Mouse (Mus musculus): ENCODE data around the gene Fam20c. TPM values are rescaled to one million over a fixed set of nuclear protein-coding genes. Genes with fewer than 3 reads are reported as not detected.

Gene Fam20c
- polyA plus RNA-seq, 1 experiment from 2014 or later = 5.5 TPM

- Histone ChIP-seq H3K9me3 (ENCODE audit: control insufficient read depth, low read length) (no peaks in the 10 kb centered on the region), H3K4me1 (replicated peaks; ENCODE audit: control insufficient read depth, insufficient read depth) (peaks cover 4% of the 10 kb centered on the region; the same call in 1 of the 2 replicates), H3K36me3 (ENCODE audit: control insufficient read depth, insufficient read depth, low read length) (no peaks in the 10 kb centered on the region), H3K4me3 (ENCODE audit: low read depth, low read length) (no peak overlapping the region), H3K4me2 (replicated peaks; ENCODE audit: low read depth) (no peak overlapping the region), H3K27me3 (ENCODE audit: control insufficient read depth, insufficient read depth, low read length) (no peaks in the 10 kb centered on the region), H3K9ac (ENCODE audit: low read length) (no peak overlapping the region), H3K27ac (replicated peaks) (no peak overlapping the region)
- TF ChIP-seq EP300 (optimal IDR thresholded peaks at IDR 0.05) (no peak), CTCF (IDR thresholded peaks at IDR 0.05; ENCODE audit: low read depth) (no peak)
- DNase-seq (ENCODE audit: low spot score) (peak; percentile 46), ATAC-seq (ENCODE audit: low FRiP score, low TSS enrichment) (0 out of 2 replicates have a peak, but pooled peaks have one; percentile 57)
- 19% methylated on average over 6 of the region's 6 CpGs for WGBS
These were observed 79.1 kb downstream of the Fam20c start for GRCm38 (mm10) chr5:138833406-138833805.

DNA sequence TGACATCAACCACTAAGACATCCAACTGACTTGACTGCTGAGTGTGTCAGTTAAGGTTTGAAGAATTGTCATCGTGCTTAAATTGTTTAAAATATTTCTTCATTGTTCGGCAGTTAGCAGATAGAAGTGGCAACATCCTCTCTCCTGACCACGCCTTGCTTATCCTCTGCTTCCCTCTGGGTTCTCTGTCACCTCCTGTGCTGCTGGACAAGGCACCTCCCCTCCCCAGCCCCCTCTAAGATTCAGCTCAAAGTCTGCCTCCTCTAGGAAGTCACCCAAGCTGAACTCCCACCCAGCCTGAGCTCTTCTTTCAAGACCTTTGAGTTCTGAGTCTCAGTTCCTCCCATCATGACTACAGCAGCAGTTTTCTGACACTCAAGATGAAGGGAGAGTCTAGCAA lies 80.6 kb downstream of the Fam20c start:
- TF ChIP-seq EP300 (optimal IDR thresholded peaks at IDR 0.05) = no peak
- TF ChIP-seq CTCF (IDR thresholded peaks at IDR 0.05; ENCODE audit: low read depth) = no peak
- no peak overlapping the region for H3K4me2 ChIP-seq (replicated peaks; ENCODE audit: low read depth)
- peaks cover 4% of the 10 kb centered on the region; the same call in 1 of the 2 replicates for H3K4me1 ChIP-seq (replicated peaks; ENCODE audit: control insufficient read depth, insufficient read depth)
- no peaks in the 10 kb centered on the region for H3K27me3 ChIP-seq (ENCODE audit: control insufficient read depth, insufficient read depth, low read length)
- ATAC-seq (ENCODE audit: low FRiP score, low TSS enrichment) (no peak), DNase-seq (ENCODE audit: low spot score) (no peak)
- 50% methylated on average over 3 of the region's 3 CpGs for WGBS
- no peak overlapping the region for H3K4me3 ChIP-seq (ENCODE audit: low read depth, low read length)
- H3K36me3 ChIP-seq (ENCODE audit: control insufficient read depth, insufficient read depth, low read length) = no peaks in the 10 kb centered on the region
- H3K9ac ChIP-seq (ENCODE audit: low read length) = no peak overlapping the region
- H3K27ac ChIP-seq (replicated peaks) = no peak overlapping the region
- H3K9me3 ChIP-seq (ENCODE audit: control insufficient read depth, low read length) = no peaks in the 10 kb centered on the region

DNA sequence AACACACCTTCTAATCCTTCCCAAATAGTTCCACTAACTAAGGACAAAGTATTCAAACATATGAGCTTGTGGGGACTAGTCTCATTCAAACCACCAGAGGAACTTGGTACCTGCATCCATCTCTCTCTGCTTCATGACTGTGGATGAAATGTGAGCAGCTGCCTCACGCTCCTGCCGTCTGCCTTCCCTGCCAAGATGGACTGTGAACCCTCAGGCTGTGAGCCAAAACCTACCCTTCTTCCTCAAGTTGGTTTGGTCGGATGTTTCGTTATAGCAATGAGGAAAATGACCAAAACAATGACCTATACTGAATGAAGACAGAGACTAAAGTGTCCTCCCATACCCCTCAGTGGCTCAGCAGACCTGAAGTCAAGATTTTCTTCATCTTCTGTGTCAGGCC lies 86.7 kb downstream of the Fam20c start:
- Histone ChIP-seq H3K27ac (replicated peaks) (no peak overlapping the region), H3K9me3 (ENCODE audit: control insufficient read depth, low read length) (no peaks in the 10 kb centered on the region), H3K4me1 (replicated peaks; ENCODE audit: control insufficient read depth, insufficient read depth) (no peaks in the 10 kb centered on the region), H3K4me2 (replicated peaks; ENCODE audit: low read depth) (no peak overlapping the region), H3K27me3 (ENCODE audit: control insufficient read depth, insufficient read depth, low read length) (no peaks in the 10 kb centered on the region), H3K36me3 (ENCODE audit: control insufficient read depth, insufficient read depth, low read length) (no peaks in the 10 kb centered on the region), H3K4me3 (ENCODE audit: low read depth, low read length) (no peak overlapping the region), H3K9ac (ENCODE audit: low read length) (no peak overlapping the region)
- no peak for DNase-seq (ENCODE audit: low spot score)
- ATAC-seq (ENCODE audit: low FRiP score, low TSS enrichment) = no peak
- TF ChIP-seq CTCF (IDR thresholded peaks at IDR 0.05; ENCODE audit: low read depth) = no peak
- no peak for TF ChIP-seq EP300 (optimal IDR thresholded peaks at IDR 0.05)
- WGBS = 93% methylated on average over 4 of the region's 4 CpGs

DNA sequence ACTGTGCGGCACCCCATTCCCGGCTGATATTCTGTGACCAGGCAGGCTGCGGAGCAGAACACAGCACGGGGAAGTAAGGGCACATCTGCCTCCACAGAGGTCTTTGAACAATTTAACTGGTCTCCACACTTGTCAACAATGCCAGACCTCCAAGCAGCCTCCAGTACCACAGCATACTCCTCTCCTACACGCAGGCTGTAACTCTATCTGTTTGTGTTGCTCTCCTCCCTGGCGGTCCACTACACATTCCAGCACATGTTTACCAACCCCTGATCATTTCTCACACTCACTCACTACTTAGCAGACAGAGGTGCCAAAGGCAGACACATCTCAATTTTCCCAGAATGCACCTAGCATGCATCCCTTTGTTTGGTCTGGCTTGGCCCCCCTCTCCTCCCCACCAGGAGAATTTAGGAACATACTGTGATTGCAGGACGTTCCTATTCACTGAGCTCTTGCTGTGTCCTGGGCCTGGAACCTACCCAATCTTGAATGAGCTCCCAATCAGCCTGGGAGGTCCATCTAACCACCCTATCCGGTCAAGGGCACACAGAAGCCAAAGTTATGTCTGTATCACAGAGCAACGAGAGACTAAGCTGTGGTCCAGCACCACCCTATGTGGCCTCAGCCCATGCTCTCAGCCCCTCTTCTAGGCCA lies 89.0 kb downstream of the Fam20c start:
- TF ChIP-seq CTCF (IDR thresholded peaks at IDR 0.05; ENCODE audit: low read depth) (no peak), EP300 (optimal IDR thresholded peaks at IDR 0.05) (no peak)
- 56% methylated on average over 9 of the region's 9 CpGs for WGBS
- H3K4me2 ChIP-seq (replicated peaks; ENCODE audit: low read depth) = no peak overlapping the region

GRCm38 (mm10) chr5:138846506-138846905 lies 92.2 kb downstream of the Fam20c start:
- no peaks in the 10 kb centered on the region for H3K27me3 ChIP-seq (ENCODE audit: control insufficient read depth, insufficient read depth, low read length)
- no peaks in the 10 kb centered on the region for H3K9me3 ChIP-seq (ENCODE audit: control insufficient read depth, low read length)
- no peak overlapping the region for H3K4me2 ChIP-seq (replicated peaks; ENCODE audit: low read depth)
- TF ChIP-seq CTCF (IDR thresholded peaks at IDR 0.05; ENCODE audit: low read depth) (no peak), EP300 (optimal IDR thresholded peaks at IDR 0.05) (no peak)
- WGBS = 43% methylated on average over 4 of the region's 4 CpGs
- ATAC-seq (ENCODE audit: low FRiP score, low TSS enrichment) (peak; percentile 76), DNase-seq (ENCODE audit: low spot score) (peak; percentile 84)
- no peaks in the 10 kb centered on the region for H3K4me1 ChIP-seq (replicated peaks; ENCODE audit: control insufficient read depth, insufficient read depth)
- H3K27ac ChIP-seq (replicated peaks) = no peak overlapping the region
- H3K36me3 ChIP-seq (ENCODE audit: control insufficient read depth, insufficient read depth, low read length) = no peaks in the 10 kb centered on the region
- H3K4me3 ChIP-seq (ENCODE audit: low read depth, low read length) = no peak overlapping the region
- no peak overlapping the region for H3K9ac ChIP-seq (ENCODE audit: low read length)

More for the DNA sequence above, 89.0 kb downstream of the Fam20c start:
- H3K4me3 ChIP-seq (ENCODE audit: low read depth, low read length) = no peak overlapping the region
- ATAC-seq (ENCODE audit: low FRiP score, low TSS enrichment) = no peak
- H3K27me3 ChIP-seq (ENCODE audit: control insufficient read depth, insufficient read depth, low read length) = no peaks in the 10 kb centered on the region
- no peak overlapping the region for H3K9ac ChIP-seq (ENCODE audit: low read length)
- no peak overlapping the region for H3K27ac ChIP-seq (replicated peaks)
- H3K9me3 ChIP-seq (ENCODE audit: control insufficient read depth, low read length) = no peaks in the 10 kb centered on the region
- no peak for DNase-seq (ENCODE audit: low spot score)
- H3K36me3 ChIP-seq (ENCODE audit: control insufficient read depth, insufficient read depth, low read length) = no peaks in the 10 kb centered on the region
- H3K4me1 ChIP-seq (replicated peaks; ENCODE audit: control insufficient read depth, insufficient read depth) = no peaks in the 10 kb centered on the region

DNA sequence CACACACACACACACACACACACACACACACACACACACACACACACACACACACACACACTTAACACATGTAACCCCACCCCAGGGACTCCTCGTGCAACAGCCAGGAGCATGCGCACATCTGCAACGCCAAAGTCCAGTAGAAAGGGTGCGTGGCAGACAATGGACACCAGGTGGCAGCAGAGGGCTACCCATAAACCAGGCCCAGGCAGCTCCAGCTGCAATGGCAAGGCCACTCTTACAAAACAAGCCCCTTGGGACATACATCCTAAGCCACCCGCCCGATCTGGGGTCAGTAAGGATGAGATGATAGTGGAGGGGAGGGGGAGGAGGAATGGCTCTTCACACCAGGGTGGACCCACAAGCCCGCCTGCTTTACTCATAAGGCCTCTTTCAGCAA lies 93.8 kb downstream of the Fam20c start:
- ATAC-seq (ENCODE audit: low FRiP score, low TSS enrichment) = peak; percentile 65

More for the DNA sequence above, 93.8 kb downstream of the Fam20c start:
- no peak overlapping the region for H3K9ac ChIP-seq (ENCODE audit: low read length)
- H3K27me3 ChIP-seq (ENCODE audit: control insufficient read depth, insufficient read depth, low read length) = no peaks in the 10 kb centered on the region
- no peak overlapping the region for H3K4me2 ChIP-seq (replicated peaks; ENCODE audit: low read depth)
- TF ChIP-seq CTCF (IDR thresholded peaks at IDR 0.05; ENCODE audit: low read depth) (peak; percentile 99), EP300 (optimal IDR thresholded peaks at IDR 0.05) (no peak)
- no peak overlapping the region for H3K27ac ChIP-seq (replicated peaks)
- H3K36me3 ChIP-seq (ENCODE audit: control insufficient read depth, insufficient read depth, low read length) = no peaks in the 10 kb centered on the region
- no peaks in the 10 kb centered on the region for H3K4me1 ChIP-seq (replicated peaks; ENCODE audit: control insufficient read depth, insufficient read depth)
- WGBS = 10% methylated on average over 7 of the region's 7 CpGs
- no peak overlapping the region for H3K4me3 ChIP-seq (ENCODE audit: low read depth, low read length)
- no peaks in the 10 kb centered on the region for H3K9me3 ChIP-seq (ENCODE audit: control insufficient read depth, low read length)
- DNase-seq (ENCODE audit: low spot score) = peak; percentile 94
